Mouse (Mus musculus) thymus, adult 2 months (tissue): ENCODE data around the gene Gse1. TPM values are rescaled to one million over a fixed set of nuclear protein-coding genes. Genes with fewer than 3 reads are reported as not detected.

Experiments used
- DNase-seq: peaks from one replicate; pipeline ENCODE4 v3.0.0; 2021
- H3K27ac ChIP-seq: fragments of 200-500 bp; 2 replicates; pipeline ENCODE4 v1.5.1; 2012; ENCODE audit warnings: low read length, control low read depth; ENCODE audit not compliant: control insufficient read depth, insufficient read depth
- H3K27me3 ChIP-seq: fragments of 200-500 bp; 2 replicates; pipeline ENCODE4 v1.6.1; 2012; ENCODE audit warnings: mild to moderate bottlenecking, low read length, moderate library complexity, mixed read lengths; ENCODE audit not compliant: control insufficient read depth, insufficient read depth
- H3K36me3 ChIP-seq: fragments of 200-500 bp; 2 replicates; pipeline ENCODE4 v1.6.1; 2012; ENCODE audit warnings: mild to moderate bottlenecking, low read length, moderate library complexity; ENCODE audit not compliant: control insufficient read depth, insufficient read depth
- H3K4me1 ChIP-seq: fragments of 200-500 bp; replicated peaks from 2 replicates; pipeline ENCODE4 v1.6.1; 2012; ENCODE audit warnings: low read length; ENCODE audit not compliant: control insufficient read depth, insufficient read depth
- H3K4me3 ChIP-seq: fragments of 200-500 bp; 2 replicates; pipeline ENCODE4 v1.5.1; 2012; ENCODE audit warnings: mild to moderate bottlenecking, low read length, control low read depth, moderate library complexity; ENCODE audit not compliant: control insufficient read depth, insufficient read depth
- CTCF ChIP-seq: fragments of 200-500 bp; IDR thresholded peaks from 2 replicates; pipeline ENCODE4 v1.5.1; 2012; ENCODE audit warnings: mild to moderate bottlenecking, control low read depth, low read length, moderate library complexity, borderline replicate concordance; ENCODE audit not compliant: control insufficient read depth, poor library complexity, insufficient read depth; ENCODE audit errors: extremely low read depth
- POLR2A ChIP-seq: fragments of 200-500 bp; IDR thresholded peaks from 2 replicates; pipeline ENCODE4 v1.6.1; 2012; ENCODE audit warnings: mild to moderate bottlenecking, low read length, control low read depth, moderate library complexity; ENCODE audit not compliant: control insufficient read depth, poor library complexity, insufficient read depth; ENCODE audit errors: extremely low read depth
- WGBS: fragments of 180-500 bp; shearing (Covaris S2); methylation state at CpG from one replicate; pipeline ENCODE4 v1.1.7; 2018; 5-methylcytosine and 5-hydroxymethylcytosine counted together
- polyA plus RNA-seq: library from polyadenylated mRNA; depleted of rRNA; stranded (reverse); fragments of >200 nt; gene quantifications from 2 replicates; pipeline ENCODE4 v1.2.3, GENCODE M21; 2012

The Gse1 gene
- polyA plus RNA-seq, 1 experiment, result 202 TPM

GRCm38 (mm10) chr8:120511737-120512136, 283.5 kb downstream of the Gse1 start:
- H3K36me3 ChIP-seq, result no peaks in the 10 kb centered on the region
- WGBS, result 66% methylated on average over 8 of the region's 8 CpGs
- H3K27me3 ChIP-seq, result no peaks in the 10 kb centered on the region
- no peak overlapping the region for H3K4me3 ChIP-seq
- TF ChIP-seq CTCF, result no peak
- no peak overlapping the region for H3K27ac ChIP-seq
- peaks cover 83% of the 10 kb centered on the region for H3K4me1 ChIP-seq
- no peak for DNase-seq

DNA sequence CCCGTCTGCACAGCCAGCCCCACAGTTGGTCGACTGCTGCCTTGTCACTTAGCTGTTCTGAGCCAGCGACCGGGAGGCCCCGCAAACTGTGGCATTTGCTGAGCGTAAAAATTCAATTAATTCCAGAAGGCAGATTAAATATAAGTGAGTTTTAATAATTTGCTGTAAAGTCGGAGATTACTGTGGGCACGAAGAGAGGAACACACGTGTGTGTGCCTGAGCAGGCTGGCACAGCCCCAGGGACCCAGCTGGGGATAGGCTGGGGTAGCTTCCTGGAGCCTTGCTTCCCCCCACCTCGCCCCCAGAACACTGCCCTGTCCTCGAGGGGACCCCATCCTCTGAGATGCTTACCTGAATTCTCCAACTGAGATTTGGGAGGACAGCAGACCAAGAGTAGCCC, 284.1 kb downstream of the Gse1 start:
- TF ChIP-seq CTCF (no peak), POLR2A (no peak)
- peaks cover 78% of the 10 kb centered on the region for H3K4me1 ChIP-seq
- H3K4me3 ChIP-seq, result no peak overlapping the region
- 56% methylated on average over 11 of the region's 11 CpGs for WGBS
- DNase-seq, result no peak
- H3K36me3 ChIP-seq, result no peaks in the 10 kb centered on the region
- no peak overlapping the region for H3K27ac ChIP-seq
- no peaks in the 10 kb centered on the region for H3K27me3 ChIP-seq

DNA sequence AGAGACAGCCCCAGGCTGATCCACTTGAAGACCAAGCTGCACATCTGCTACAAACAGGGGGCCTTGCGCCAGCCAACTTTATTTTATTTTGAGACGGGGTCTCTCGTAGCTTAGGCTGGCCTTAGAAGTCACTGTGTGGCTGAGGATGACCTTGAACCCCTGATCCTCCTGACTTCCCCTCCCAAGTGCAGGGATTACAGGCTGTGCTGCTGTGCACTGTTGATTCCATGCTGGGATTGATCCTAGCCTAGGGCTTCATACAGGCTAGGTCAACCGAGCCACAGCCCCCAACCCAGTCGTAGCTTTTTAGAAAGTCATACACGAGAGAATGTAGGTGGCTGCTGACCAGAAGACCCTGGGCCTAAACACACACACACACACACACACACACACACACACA, 284.9 kb downstream of the Gse1 start:
- no peak for DNase-seq
- TF ChIP-seq POLR2A, result no peak
- TF ChIP-seq CTCF, result no peak
- WGBS, result 93% methylated on average over 6 of the region's 6 CpGs
- Histone ChIP-seq H3K36me3 (no peaks in the 10 kb centered on the region), H3K27me3 (no peaks in the 10 kb centered on the region), H3K4me1 (peaks cover 70% of the 10 kb centered on the region), H3K27ac (no peak overlapping the region), H3K4me3 (no peak overlapping the region)

DNA sequence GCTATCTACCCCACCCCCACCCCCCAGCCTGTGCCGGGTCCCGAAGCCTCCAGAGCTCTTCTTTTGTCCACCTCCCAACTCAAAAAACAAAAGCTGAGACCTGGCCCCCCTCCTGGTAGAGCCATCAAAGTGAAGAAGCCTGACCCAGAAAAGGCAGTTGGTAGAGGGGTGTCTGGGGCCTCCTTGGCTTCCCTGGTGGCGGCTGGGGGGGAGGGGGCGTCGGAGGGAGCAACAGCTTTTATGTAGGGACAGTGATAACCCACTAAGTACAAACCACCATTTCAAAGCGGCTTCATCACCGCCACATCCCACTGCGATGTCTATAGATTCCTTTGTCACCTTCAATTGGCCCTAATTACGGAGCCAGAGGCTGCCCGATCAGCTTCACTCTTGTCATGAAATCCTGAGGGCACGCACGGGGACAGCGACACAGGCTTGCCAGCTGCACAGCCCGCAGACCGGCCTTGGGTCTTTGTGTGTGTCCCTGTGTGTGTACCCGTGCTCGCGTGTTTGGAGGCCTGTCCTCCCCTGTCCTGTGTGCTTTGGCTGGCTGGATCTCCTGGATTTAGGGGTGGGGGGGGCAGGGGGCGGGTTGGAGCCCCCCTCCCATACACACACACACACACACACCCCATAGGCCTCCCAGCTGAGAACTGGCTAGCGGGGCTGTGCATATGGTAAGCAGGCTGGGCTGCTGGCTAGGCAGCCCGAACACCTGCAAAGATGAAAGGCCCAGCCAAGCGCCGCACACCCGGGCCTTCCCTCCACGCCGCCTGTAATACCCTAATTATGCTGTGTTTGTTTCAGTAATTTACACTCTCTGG, 285.6 kb downstream of the Gse1 start:
- H3K4me3 ChIP-seq, result 0 out of 2 replicates have a peak overlapping the region, but pooled peaks have one; percentile 1
- 8% methylated on average over 26 of the region's 26 CpGs for WGBS
- 0 out of 2 replicates have a peak, but pooled peaks have one; percentile 15 for TF ChIP-seq POLR2A
- no peak for TF ChIP-seq CTCF
- DNase-seq, result peak; percentile 54
- no peaks in the 10 kb centered on the region for H3K36me3 ChIP-seq
- H3K27ac ChIP-seq, result peak overlapping the region; percentile 32; the same call in 1 of the 2 replicates
- peaks cover 68% of the 10 kb centered on the region for H3K4me1 ChIP-seq
- no peaks in the 10 kb centered on the region for H3K27me3 ChIP-seq

GRCm38 (mm10) chr8:120515214-120515613, 287.0 kb downstream of the Gse1 start:
- TF ChIP-seq CTCF (no peak), POLR2A (no peak)

DNA sequence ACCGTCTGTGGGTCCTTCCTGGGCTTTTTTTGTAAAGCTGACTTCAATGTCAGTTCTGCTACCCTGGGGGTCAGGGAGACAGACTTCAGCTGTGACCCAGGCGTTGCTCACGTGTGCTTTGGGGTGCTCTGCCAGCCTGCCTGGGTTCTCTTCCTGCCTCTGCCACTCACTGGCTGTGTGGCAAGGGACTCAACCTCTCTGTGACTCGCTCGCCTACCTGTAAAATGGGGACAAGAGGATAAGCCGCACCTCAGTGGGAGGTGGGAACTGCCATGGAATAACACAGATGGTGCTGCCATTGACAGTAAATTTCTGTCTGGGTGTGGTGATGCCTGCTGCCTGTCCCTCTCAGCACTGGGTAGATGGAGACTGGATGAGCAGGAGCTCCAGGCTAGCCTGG, 287.4 kb downstream of the Gse1 start:
- H3K4me1 ChIP-seq, result peaks cover 51% of the 10 kb centered on the region
- 87% methylated on average over 6 of the region's 6 CpGs for WGBS
- H3K27ac ChIP-seq, result no peak overlapping the region
- H3K4me3 ChIP-seq, result no peak overlapping the region
- no peaks in the 10 kb centered on the region for H3K36me3 ChIP-seq
- TF ChIP-seq POLR2A, result no peak
- no peak for TF ChIP-seq CTCF
- no peak for DNase-seq
- no peaks in the 10 kb centered on the region for H3K27me3 ChIP-seq

More at GRCm38 (mm10) chr8:120515214-120515613, 287.0 kb downstream of the Gse1 start:
- DNase-seq, result no peak
- no peaks in the 10 kb centered on the region for H3K36me3 ChIP-seq
- H3K4me3 ChIP-seq, result no peak overlapping the region
- 94% methylated on average over 2 of the region's 2 CpGs for WGBS
- peaks cover 54% of the 10 kb centered on the region for H3K4me1 ChIP-seq
- H3K27me3 ChIP-seq, result no peaks in the 10 kb centered on the region
- no peak overlapping the region for H3K27ac ChIP-seq
